25 mouse cellular contexts compared by ENCODE assay signal in the genomic region with DNA sequence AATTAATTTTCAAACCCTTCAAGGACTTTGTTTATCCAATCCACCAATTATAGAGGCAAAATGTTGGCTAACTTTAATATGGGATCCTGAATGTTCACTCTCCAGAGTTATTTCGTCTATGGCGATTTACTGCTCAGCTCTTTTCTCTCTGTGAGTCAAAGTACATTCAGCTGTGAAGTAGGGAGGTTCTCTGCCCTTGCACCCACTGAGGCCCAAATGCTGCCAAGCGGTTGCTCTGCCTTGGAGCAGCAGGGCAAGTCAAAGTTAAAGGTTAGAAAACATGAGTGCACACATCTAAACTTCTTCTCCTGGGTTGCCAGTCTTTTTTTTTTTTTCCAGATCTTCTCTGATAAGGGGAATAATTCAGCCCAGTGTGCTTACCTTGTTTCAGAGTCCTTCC. TPM values are rescaled to one million over a fixed set of nuclear protein-coding genes. Genes with fewer than 3 reads are reported as not detected.
A peak's percentile ranks its signal among the peaks of the same experiment; 100 is the strongest.
DNase-seq lines count a peak whose midpoint lies in the region; ATAC-seq and TF ChIP-seq lines count a peak whose summit lies in the region.
"Had no signal": no experiment of that assay in that cellular context is flagged by ENCODE, and none has a peak within 500 bp of the region (broad histone marks: within the 10 kb centered on the region; RNA-seq: fewer than 3 reads in every experiment).

No protein-coding gene starts in this region.

- no peak overlapping the region for H3K4me3 ChIP-seq in kidney, adult 2 months (ENCODE audit: insufficient read depth, low read depth, low read length)
- no peak overlapping the region for H3K4me3 ChIP-seq in liver, adult 2 months (ENCODE audit: insufficient read depth, low read depth, low read length)
- no peak overlapping the region for H3K4me3 ChIP-seq in liver, embryonic 12.5 days
- H3K4me3 ChIP-seq in hindbrain, embryonic 11.5 days (ENCODE audit: low read depth, low read length): no peak overlapping the region
- H3K4me3 ChIP-seq: embryonic facial prominence, embryonic 15.5 days; erythroblast, embryonic 14.5 days; forebrain, embryonic 10.5 days; gastrocnemius, adult 2 months; heart, embryonic 10.5 days; hindbrain, embryonic 13.5 days had no signal

- 40% methylated on average over 3 of the region's 3 CpGs for WGBS in kidney, adult 2 months
- WGBS in liver, adult 2 months: 26% methylated on average over 3 of the region's 3 CpGs
- 62% methylated on average over 3 of the region's 3 CpGs for WGBS in liver, embryonic 12.5 days (ENCODE audit: insufficient replicate concordance)
- 92% methylated on average over 3 of the region's 3 CpGs for WGBS in hindbrain, embryonic 11.5 days

- peaks cover 21% of the 10 kb centered on the region; the same call in 1 of the 2 replicates for H3K79me2 ChIP-seq in liver, adult 2 months (ENCODE audit: control insufficient read depth, insufficient read depth, low read length)

- TF ChIP-seq CTCF in kidney, adult 2 months (conservative IDR thresholded peaks at IDR 0.05; ENCODE audit: insufficient read depth, insufficient read length, low read depth, low read length): no peak
- no peak for TF ChIP-seq CTCF in liver, adult 2 months (IDR thresholded peaks at IDR 0.05; ENCODE audit: low read depth, low read length)

- TF ChIP-seq POLR2A in kidney, adult 2 months (IDR thresholded peaks at IDR 0.05; ENCODE audit: low read depth, low read length): no peak
- no peak for TF ChIP-seq POLR2A in liver, adult 2 months (IDR thresholded peaks at IDR 0.05; ENCODE audit: extremely low read depth, insufficient read depth, low read length)

- H3K36me3 ChIP-seq in kidney, adult 2 months (ENCODE audit: control insufficient read depth, insufficient read depth, low read length): no peaks in the 10 kb centered on the region
- H3K36me3 ChIP-seq in liver, adult 2 months (ENCODE audit: control insufficient read depth, insufficient read depth, low read length): no peaks in the 10 kb centered on the region
- no peaks in the 10 kb centered on the region for H3K36me3 ChIP-seq in liver, embryonic 12.5 days
- H3K36me3 ChIP-seq in hindbrain, embryonic 11.5 days (ENCODE audit: control insufficient read depth, insufficient read depth, low read length): no peaks in the 10 kb centered on the region
- H3K36me3 ChIP-seq: embryonic facial prominence, embryonic 15.5 days; forebrain, embryonic 10.5 days; G1E; heart, embryonic 10.5 days; hindbrain, embryonic 13.5 days had no signal

- H3K9ac ChIP-seq in liver, adult 2 months (ENCODE audit: low read depth, low read length): no peak overlapping the region
- H3K9ac ChIP-seq in liver, embryonic 12.5 days: no peak overlapping the region
- H3K9ac ChIP-seq in hindbrain, embryonic 11.5 days (ENCODE audit: low read depth, low read length): no peak overlapping the region
- H3K9ac ChIP-seq: embryonic facial prominence, embryonic 15.5 days; hindbrain, embryonic 13.5 days had no signal

- H3K4me1 ChIP-seq in kidney, adult 2 months (ENCODE audit: control insufficient read depth, insufficient read depth, low read length): peaks cover 29% of the 10 kb centered on the region
- H3K4me1 ChIP-seq in liver, adult 2 months (ENCODE audit: control insufficient read depth, insufficient read depth, low read length): peaks cover 29% of the 10 kb centered on the region
- no peaks in the 10 kb centered on the region for H3K4me1 ChIP-seq in liver, embryonic 12.5 days
- H3K4me1 ChIP-seq in hindbrain, embryonic 11.5 days (replicated peaks; ENCODE audit: control insufficient read depth, insufficient read depth, low read length): no peaks in the 10 kb centered on the region
- H3K4me1 ChIP-seq: embryonic facial prominence, embryonic 15.5 days; forebrain, embryonic 10.5 days; hindbrain, embryonic 13.5 days had no signal

- no peak overlapping the region for H3K4me2 ChIP-seq in liver, embryonic 12.5 days
- no peak overlapping the region for H3K4me2 ChIP-seq in hindbrain, embryonic 11.5 days (replicated peaks; ENCODE audit: low read depth, low read length)
- H3K4me2 ChIP-seq: embryonic facial prominence, embryonic 15.5 days; hindbrain, embryonic 13.5 days had no signal

- no peak for ATAC-seq in liver, embryonic 12.5 days
- no peak for ATAC-seq in hindbrain, embryonic 11.5 days (ENCODE audit: low FRiP score)
- ATAC-seq: CD4-positive, CD25-positive, alpha-beta regulatory T cell, adult 4 months; forebrain, embryonic 14.5 days; hindbrain, postnatal 0 days had no signal

- H3K27ac ChIP-seq in kidney, adult 2 months (ENCODE audit: insufficient read depth, low read depth, low read length): peak overlapping the region; percentile 39; the same call in 1 of the 2 replicates
- H3K27ac ChIP-seq in liver, adult 2 months (replicated peaks; ENCODE audit: insufficient read depth, low read depth, low read length): no peak overlapping the region
- no peak overlapping the region for H3K27ac ChIP-seq in liver, embryonic 12.5 days
- H3K27ac ChIP-seq in hindbrain, embryonic 11.5 days (ENCODE audit: low read depth, low read length): no peak overlapping the region
- H3K27ac ChIP-seq: embryonic facial prominence, embryonic 15.5 days; forebrain, embryonic 10.5 days; gastrocnemius, adult 2 months; heart, embryonic 10.5 days; hindbrain, embryonic 13.5 days; hindbrain, postnatal 0 days had no signal

- no peaks in the 10 kb centered on the region for H3K27me3 ChIP-seq in kidney, adult 2 months (replicated peaks; ENCODE audit: control insufficient read depth, insufficient read depth, low read length)
- no peaks in the 10 kb centered on the region for H3K27me3 ChIP-seq in liver, adult 2 months (ENCODE audit: control insufficient read depth, insufficient read depth, low read length)
- H3K27me3 ChIP-seq in liver, embryonic 12.5 days (replicated peaks): no peaks in the 10 kb centered on the region
- H3K27me3 ChIP-seq in hindbrain, embryonic 11.5 days (ENCODE audit: control insufficient read depth, insufficient read depth, low read length): no peaks in the 10 kb centered on the region
- H3K27me3 ChIP-seq: embryonic facial prominence, embryonic 15.5 days; hindbrain, embryonic 13.5 days had no signal

- H3K9me3 ChIP-seq in liver, embryonic 12.5 days (replicated peaks): no peaks in the 10 kb centered on the region
- H3K9me3 ChIP-seq in hindbrain, embryonic 11.5 days (ENCODE audit: control insufficient read depth, low read length): no peaks in the 10 kb centered on the region
- H3K9me3 ChIP-seq: embryonic facial prominence, embryonic 15.5 days; forebrain, embryonic 10.5 days; G1E; heart, embryonic 10.5 days; hindbrain, embryonic 13.5 days had no signal

- peak; percentile 29 for DNase-seq in adrenal gland, postnatal 10 days
- DNase-seq in adrenal gland, postnatal 25 days: no peak
- peak; percentile 87 for DNase-seq in kidney, adult 2 months
- DNase-seq in kidney, adult 18-20 months: no peak
- peak; percentile 84 for DNase-seq in liver, adult 2 months (ENCODE audit: extremely low read depth, low read depth, low spot score)
- DNase-seq in hindbrain, embryonic 11.5 days (ENCODE audit: low spot score): no peak
- DNase-seq: B cell, adult 2 months; cerebellum, adult 11 months; cerebellum, adult 8-10 months; cerebellum, postnatal 14 days; embryo, embryonic 11 days; gastrocnemius, adult 2 months; gastrocnemius, postnatal 25 days; heart, postnatal 10 days; heart, postnatal 4 days had no signal

RNA-seq across cellular contexts. Expression of a gene that starts 43.4 kb away (rescaled TPM):
- total RNA-seq in adrenal gland, postnatal 10 days (2021): 10 to 100 TPM; 29.9 to 31.0 TPM
- 29.9 and 34.0 TPM in 2 replicates for total RNA-seq in adrenal gland, postnatal 25 days (2021)
- 31.6 and 31.8 TPM in 2 replicates for polyA plus RNA-seq in kidney, adult 2 months (2012; rRNA removed)
- 13.5 and 15.1 TPM in 2 replicates for total RNA-seq in liver, adult 2 months (2014; rRNA removed)
- polyA plus RNA-seq in liver, adult 2 months (2012; rRNA removed): 13.3 and 13.7 TPM in 2 replicates
- polyA plus RNA-seq in liver, embryonic 12.5 days (2016; fragmentation: Nextera tagmentation; extraction: Ambion mirVana): 1.3 and 2.0 TPM in 2 replicates
- 2.5 and 3.3 TPM in 2 replicates for polyA plus RNA-seq in hindbrain, embryonic 11.5 days (2014; fragmentation: Nextera tagmentation; extraction: Ambion mirVana)
- polyA plus RNA-seq: erythroblast, embryonic 14.5 days; G1E had no signal

Comparison
In these comparisons a context has a peak if more than half of its experiments do, and no peak if none do; other contexts are left out.
1. DNase-seq: peak in adrenal gland, postnatal 10 days (single experiment), kidney, adult 2 months (single experiment) and liver, adult 2 months (single experiment); none in adrenal gland, postnatal 25 days (single experiment), kidney, adult 18-20 months (single experiment) and hindbrain, embryonic 11.5 days (single experiment).